Mouse (Mus musculus): ENCODE data around the gene Zfp518b. TPM values are rescaled to one million over a fixed set of nuclear protein-coding genes. Genes with fewer than 3 reads are reported as not detected.

The Zfp518b gene
- polyA plus RNA-seq, 1 experiment from 2014 or later, result 27.7 TPM

DNA sequence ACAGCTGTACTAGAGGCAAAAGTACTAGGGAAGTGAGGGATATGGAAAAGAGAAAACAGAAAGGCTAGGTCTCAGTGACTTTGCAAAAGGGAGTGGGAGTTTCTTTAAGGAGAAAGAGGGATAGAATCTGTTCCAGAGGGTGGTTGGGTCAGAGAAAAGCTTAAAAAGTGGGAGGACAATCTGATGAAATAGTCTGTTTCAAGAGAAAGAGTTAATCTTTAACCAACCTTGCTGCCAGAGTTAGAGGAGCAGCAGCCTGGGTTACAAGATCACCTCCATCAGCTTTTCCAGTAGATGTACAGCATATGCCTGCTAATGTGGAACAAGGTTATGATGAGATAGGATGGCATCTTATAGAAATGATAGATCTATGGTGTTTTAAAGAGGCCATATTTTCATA, 43.1 kb downstream of the Zfp518b start:
- no peaks in the 10 kb centered on the region for H3K36me3 ChIP-seq (ENCODE audit: control insufficient read depth, insufficient read depth, low read length)
- H3K4me2 ChIP-seq (replicated peaks; ENCODE audit: low read depth, low read length), result no peak overlapping the region
- no peak overlapping the region for H3K9ac ChIP-seq (ENCODE audit: low read depth, low read length)

DNA sequence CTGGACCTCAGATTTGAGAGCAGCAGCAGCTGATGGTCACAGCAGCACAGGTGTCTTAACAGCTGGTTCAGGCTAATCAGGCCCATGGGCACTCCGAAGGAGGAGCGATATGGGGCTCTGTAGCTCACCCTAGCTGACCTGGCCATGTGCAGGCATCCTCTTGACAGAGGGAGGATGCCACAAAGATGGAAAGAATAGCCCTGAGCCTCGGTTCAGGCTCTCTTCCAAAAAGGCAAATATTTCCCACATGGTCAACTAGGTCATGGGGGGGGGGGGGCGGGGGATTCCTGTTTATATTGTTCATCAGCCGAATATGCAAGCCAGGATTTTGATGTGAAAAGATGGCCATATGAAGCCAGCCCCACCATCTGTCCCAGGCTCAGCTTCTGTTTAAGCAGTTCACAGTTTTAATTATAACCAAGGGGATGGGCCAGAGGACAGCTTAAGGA, 48.3 kb downstream of the Zfp518b start:
- Histone ChIP-seq H3K9ac (ENCODE audit: low read depth, low read length) (no peak overlapping the region), H3K4me1 (ENCODE audit: control insufficient read depth, insufficient read depth, low read length) (no peaks in the 10 kb centered on the region), H3K27ac (ENCODE audit: low read depth, low read length) (no peak overlapping the region), H3K4me3 (ENCODE audit: low read length) (no peak overlapping the region), H3K36me3 (ENCODE audit: control insufficient read depth, insufficient read depth, low read length) (no peaks in the 10 kb centered on the region), H3K27me3 (ENCODE audit: control insufficient read depth, insufficient read depth, low read length) (no peaks in the 10 kb centered on the region), H3K9me3 (ENCODE audit: control insufficient read depth, low read length) (no peaks in the 10 kb centered on the region), H3K4me2 (replicated peaks; ENCODE audit: low read depth, low read length) (no peak overlapping the region)
- WGBS, result 83% methylated on average over 5 of the region's 5 CpGs
- no peak for ATAC-seq (ENCODE audit: low FRiP score, low TSS enrichment)

More for the DNA sequence above, 43.1 kb downstream of the Zfp518b start:
- no peaks in the 10 kb centered on the region for H3K27me3 ChIP-seq (ENCODE audit: control insufficient read depth, insufficient read depth, low read length)
- H3K9me3 ChIP-seq (ENCODE audit: control insufficient read depth, low read length), result peaks cover 3% of the 10 kb centered on the region; the same call in 1 of the 2 replicates
- H3K4me1 ChIP-seq (ENCODE audit: control insufficient read depth, insufficient read depth, low read length), result no peaks in the 10 kb centered on the region
- no peak overlapping the region for H3K27ac ChIP-seq (ENCODE audit: low read depth, low read length)
- H3K4me3 ChIP-seq (ENCODE audit: low read length), result no peak overlapping the region
- no peak for ATAC-seq (ENCODE audit: low FRiP score, low TSS enrichment)

GRCm38 (mm10) chr5:38635696-38636095, 48.9 kb downstream of the Zfp518b start:
- WGBS, result 88% methylated on average over 1 of the region's 1 CpGs
- no peak overlapping the region for H3K4me2 ChIP-seq (replicated peaks; ENCODE audit: low read depth, low read length)
- H3K36me3 ChIP-seq (ENCODE audit: control insufficient read depth, insufficient read depth, low read length), result no peaks in the 10 kb centered on the region
- no peaks in the 10 kb centered on the region for H3K27me3 ChIP-seq (ENCODE audit: control insufficient read depth, insufficient read depth, low read length)
- H3K27ac ChIP-seq (ENCODE audit: low read depth, low read length), result no peak overlapping the region
- no peak overlapping the region for H3K4me3 ChIP-seq (ENCODE audit: low read length)
- no peak for ATAC-seq (ENCODE audit: low FRiP score, low TSS enrichment)
- no peak overlapping the region for H3K9ac ChIP-seq (ENCODE audit: low read depth, low read length)
- H3K4me1 ChIP-seq (ENCODE audit: control insufficient read depth, insufficient read depth, low read length), result no peaks in the 10 kb centered on the region
- H3K9me3 ChIP-seq (ENCODE audit: control insufficient read depth, low read length), result no peaks in the 10 kb centered on the region

GRCm38 (mm10) chr5:38634321-38635164, 50.1 kb downstream of the Zfp518b start:
- no peak for ATAC-seq (ENCODE audit: low FRiP score, low TSS enrichment)
- H3K4me1 ChIP-seq (ENCODE audit: control insufficient read depth, insufficient read depth, low read length), result no peaks in the 10 kb centered on the region
- no peak overlapping the region for H3K9ac ChIP-seq (ENCODE audit: low read depth, low read length)
- H3K4me3 ChIP-seq (ENCODE audit: low read length), result no peak overlapping the region
- H3K4me2 ChIP-seq (replicated peaks; ENCODE audit: low read depth, low read length), result no peak overlapping the region
- no peaks in the 10 kb centered on the region for H3K9me3 ChIP-seq (ENCODE audit: control insufficient read depth, low read length)
- H3K27me3 ChIP-seq (ENCODE audit: control insufficient read depth, insufficient read depth, low read length), result no peaks in the 10 kb centered on the region
- no peaks in the 10 kb centered on the region for H3K36me3 ChIP-seq (ENCODE audit: control insufficient read depth, insufficient read depth, low read length)
- no peak overlapping the region for H3K27ac ChIP-seq (ENCODE audit: low read depth, low read length)
- WGBS, result 79% methylated on average over 11 of the region's 11 CpGs

- H3K27me3 ChIP-seq (ENCODE audit: control insufficient read depth, insufficient read depth, low read length), result no peaks in the 10 kb centered on the region
- ATAC-seq (ENCODE audit: low FRiP score, low TSS enrichment), result 0 out of 2 replicates have a peak, but pooled peaks have one; percentile 32
- H3K4me3 ChIP-seq (ENCODE audit: low read length), result no peak overlapping the region
- no peak overlapping the region for H3K9ac ChIP-seq (ENCODE audit: low read depth, low read length)
- H3K4me1 ChIP-seq (ENCODE audit: control insufficient read depth, insufficient read depth, low read length), result no peaks in the 10 kb centered on the region
- no peaks in the 10 kb centered on the region for H3K36me3 ChIP-seq (ENCODE audit: control insufficient read depth, insufficient read depth, low read length)
- WGBS, result 74% methylated on average over 13 of the region's 13 CpGs
- no peaks in the 10 kb centered on the region for H3K9me3 ChIP-seq (ENCODE audit: control insufficient read depth, low read length)
- no peak overlapping the region for H3K27ac ChIP-seq (ENCODE audit: low read depth, low read length)
- no peak overlapping the region for H3K4me2 ChIP-seq (replicated peaks; ENCODE audit: low read depth, low read length)
Measured at GRCm38 (mm10) chr5:38632463-38633449, 51.9 kb downstream of the Zfp518b start.

DNA sequence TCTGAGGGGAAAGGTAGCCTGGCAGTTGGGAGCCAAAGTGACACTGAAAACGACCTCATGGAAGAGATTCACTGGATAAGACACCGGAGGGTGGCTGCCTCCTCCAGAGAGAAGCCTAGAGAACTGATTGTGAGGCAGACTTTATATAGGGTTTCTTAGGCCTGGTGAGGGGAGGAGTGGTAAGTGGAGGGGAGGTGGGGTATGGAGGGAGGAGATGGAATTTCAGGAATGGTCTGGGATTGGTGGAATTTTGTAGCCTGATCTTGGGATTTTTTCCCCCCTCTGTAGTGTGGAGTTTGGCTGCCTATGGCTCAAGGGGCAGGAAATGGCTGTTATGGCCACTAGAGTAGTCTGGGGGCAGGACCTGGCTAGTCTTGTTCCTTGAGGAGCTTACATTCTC, 56.6 kb downstream of the Zfp518b start:
- H3K27ac ChIP-seq (ENCODE audit: low read depth, low read length), result no peak overlapping the region
- H3K27me3 ChIP-seq (ENCODE audit: control insufficient read depth, insufficient read depth, low read length), result no peaks in the 10 kb centered on the region
- H3K9me3 ChIP-seq (ENCODE audit: control insufficient read depth, low read length), result no peaks in the 10 kb centered on the region
- no peak overlapping the region for H3K9ac ChIP-seq (ENCODE audit: low read depth, low read length)
- no peaks in the 10 kb centered on the region for H3K4me1 ChIP-seq (ENCODE audit: control insufficient read depth, insufficient read depth, low read length)
- 51% methylated on average over 2 of the region's 2 CpGs for WGBS
- H3K36me3 ChIP-seq (ENCODE audit: control insufficient read depth, insufficient read depth, low read length), result no peaks in the 10 kb centered on the region
- no peak overlapping the region for H3K4me2 ChIP-seq (replicated peaks; ENCODE audit: low read depth, low read length)
- no peak for ATAC-seq (ENCODE audit: low FRiP score, low TSS enrichment)
- no peak overlapping the region for H3K4me3 ChIP-seq (ENCODE audit: low read length)

GRCm38 (mm10) chr5:38626883-38627282, 57.7 kb downstream of the Zfp518b start:
- Histone ChIP-seq H3K4me2 (replicated peaks; ENCODE audit: low read depth, low read length) (no peak overlapping the region), H3K36me3 (ENCODE audit: control insufficient read depth, insufficient read depth, low read length) (no peaks in the 10 kb centered on the region), H3K27me3 (ENCODE audit: control insufficient read depth, insufficient read depth, low read length) (no peaks in the 10 kb centered on the region), H3K4me1 (ENCODE audit: control insufficient read depth, insufficient read depth, low read length) (no peaks in the 10 kb centered on the region), H3K9ac (ENCODE audit: low read depth, low read length) (no peak overlapping the region), H3K4me3 (ENCODE audit: low read length) (no peak overlapping the region), H3K27ac (ENCODE audit: low read depth, low read length) (no peak overlapping the region), H3K9me3 (ENCODE audit: control insufficient read depth, low read length) (no peaks in the 10 kb centered on the region)
- WGBS, result 70% methylated on average over 3 of the region's 3 CpGs
- ATAC-seq (ENCODE audit: low FRiP score, low TSS enrichment), result no peak

GRCm38 (mm10) chr5:38620783-38621182, 63.8 kb downstream of the Zfp518b start:
- H3K4me1 ChIP-seq (ENCODE audit: control insufficient read depth, insufficient read depth, low read length), result no peaks in the 10 kb centered on the region
- no peak for ATAC-seq (ENCODE audit: low FRiP score, low TSS enrichment)
- 36% methylated on average over 5 of the region's 5 CpGs for WGBS

More at GRCm38 (mm10) chr5:38620783-38621182, 63.8 kb downstream of the Zfp518b start:
- Histone ChIP-seq H3K9me3 (ENCODE audit: control insufficient read depth, low read length) (no peaks in the 10 kb centered on the region), H3K4me3 (ENCODE audit: low read length) (no peak overlapping the region), H3K27ac (ENCODE audit: low read depth, low read length) (no peak overlapping the region), H3K4me2 (replicated peaks; ENCODE audit: low read depth, low read length) (no peak overlapping the region), H3K36me3 (ENCODE audit: control insufficient read depth, insufficient read depth, low read length) (no peaks in the 10 kb centered on the region), H3K9ac (ENCODE audit: low read depth, low read length) (no peak overlapping the region), H3K27me3 (ENCODE audit: control insufficient read depth, insufficient read depth, low read length) (no peaks in the 10 kb centered on the region)

Measured in kidney, embryonic 14.5 days (tissue).